Mouse (Mus musculus) bone marrow, adult 2 months (tissue): ENCODE data around the gene Caskin2.

Source experiments
- CTCF ChIP-seq: fragments of 200-500 bp; IDR thresholded peaks from 2 replicates; pipeline ENCODE4 v1.5.1; 2011; ENCODE audit warnings: low read length, control low read depth; ENCODE audit not compliant: control insufficient read depth, insufficient read depth
- POLR2A ChIP-seq: fragments of 200-500 bp; IDR thresholded peaks from 2 replicates; pipeline ENCODE4 v1.6.1; 2011; ENCODE audit warnings: low read depth, mild to moderate bottlenecking, control low read depth, low read length, borderline replicate concordance; ENCODE audit not compliant: control insufficient read depth

GRCm38 (mm10) chr11:115824813-115825212 is 11.4 kb upstream of the Caskin2 start:
- TF ChIP-seq POLR2A (no peak), CTCF (no peak)
